Mouse (Mus musculus): Measurements from ENCODE around the gene Mfap5.

DNA sequence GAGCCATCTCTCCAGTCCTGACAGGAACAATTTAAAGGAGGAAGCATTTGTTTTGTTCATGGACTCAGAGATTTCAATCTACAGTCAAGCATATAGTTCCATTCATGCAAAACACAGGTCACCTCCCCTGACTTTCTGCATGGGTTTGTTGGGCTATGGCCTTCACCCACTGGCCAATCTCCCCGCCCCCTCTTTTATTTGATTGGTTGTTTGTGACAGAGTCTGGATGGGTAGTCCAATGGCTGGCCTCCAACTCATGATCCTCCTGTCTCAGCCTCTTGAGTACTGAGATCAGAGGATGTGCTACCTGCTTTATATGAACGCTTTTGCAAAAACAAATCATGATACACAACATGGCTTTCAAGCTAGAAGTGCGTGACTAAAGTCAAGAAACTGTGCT, 71.4 kb downstream of the Mfap5 start:
- TF ChIP-seq CTCF (conservative IDR thresholded peaks at IDR 0.05; ENCODE audit: low read length): no peak
- no peak for TF ChIP-seq NANOG (IDR thresholded peaks at IDR 0.05; ENCODE audit: borderline replicate concordance, low read length)
